Mouse (Mus musculus) testis, adult 2 months (tissue): ENCODE measurements around the gene Chka.

Experiments
- CTCF ChIP-seq: fragments of 200-500 bp; IDR thresholded peaks from 2 replicates; pipeline ENCODE4 v1.5.1; 2012; ENCODE audit warnings: low read depth, mild to moderate bottlenecking, inconsistent platforms, low read length, moderate library complexity; ENCODE audit not compliant: control insufficient read depth, insufficient read depth, insufficient replicate concordance
- POLR2A ChIP-seq: fragments of 200-500 bp; IDR thresholded peaks from 2 replicates; pipeline ENCODE4 v1.6.1; 2012; ENCODE audit warnings: low read depth, mild to moderate bottlenecking, inconsistent platforms, low read length, moderate library complexity; ENCODE audit not compliant: control insufficient read depth

DNA sequence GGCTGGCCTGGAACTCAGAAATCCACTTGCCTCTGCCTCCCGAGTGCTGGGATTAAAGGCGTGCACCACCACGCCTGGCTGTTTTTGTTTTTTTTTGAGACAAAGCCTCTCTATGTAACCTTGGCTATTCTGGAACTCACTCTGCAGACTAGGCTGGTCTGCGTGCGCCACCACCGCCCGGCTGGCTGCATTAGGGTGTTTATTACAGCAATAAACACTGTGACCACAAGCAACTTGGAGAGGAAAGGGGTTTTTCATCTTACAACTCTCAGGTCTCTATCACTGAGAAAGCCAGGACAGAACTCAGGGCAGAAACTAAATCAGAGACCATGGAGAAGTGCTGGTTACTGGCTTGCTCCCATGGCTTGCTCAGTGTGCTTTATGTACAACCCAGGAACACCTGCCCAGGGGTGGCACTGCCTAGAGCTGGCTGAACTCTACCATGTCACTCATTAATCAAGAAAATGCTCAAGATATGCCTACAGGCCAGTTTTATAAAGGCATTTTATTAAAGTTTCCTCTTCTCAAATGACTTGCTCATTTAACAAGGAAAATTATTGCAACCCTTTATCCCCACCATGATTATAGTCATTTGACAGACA, 3.3 kb upstream of the Chka start:
- no peak for TF ChIP-seq CTCF
- TF ChIP-seq POLR2A: no peak
